Mouse (Mus musculus) neural tube, embryonic 15.5 days (tissue): ENCODE results near the gene Them4. TPM values are rescaled to one million over a fixed set of nuclear protein-coding genes. Genes with fewer than 3 reads are reported as not detected.
"Not testable (repeated sequence)": the region's sequence is repeated elsewhere in the genome, so short reads cannot be mapped to it uniquely, and the experiment has no call there.

Experiments used
- ATAC-seq: fragments of 200-750 bp; cut with Nextera tagmentation; 2 replicates; pipeline ENCODE4 v1.8.0; 2017; ENCODE audit warnings: mild to moderate bottlenecking, moderate TSS enrichment, moderate library complexity; ENCODE audit not compliant: low FRiP score
- H3K27ac ChIP-seq: fragments of 300-500 bp; sonication (generic); replicated peaks from 2 replicates; pipeline ENCODE4 v1.5.1; 2015; ENCODE audit warnings: mild to moderate bottlenecking, inconsistent platforms
- H3K27me3 ChIP-seq: fragments of 300-500 bp; sonication (generic); replicated peaks from 2 replicates; pipeline ENCODE4 v1.6.1; 2015; ENCODE audit warnings: inconsistent platforms
- H3K36me3 ChIP-seq: fragments of 300-500 bp; sonication (generic); 2 replicates; pipeline ENCODE4 v1.6.1; 2015; ENCODE audit warnings: inconsistent platforms
- H3K4me1 ChIP-seq: fragments of 300-500 bp; sonication (generic); 2 replicates; pipeline ENCODE4 v1.6.1; 2015; ENCODE audit warnings: inconsistent platforms
- H3K4me2 ChIP-seq: fragments of 300-500 bp; sonication (generic); 2 replicates; pipeline ENCODE4 v1.6.1; 2015; ENCODE audit warnings: inconsistent platforms, mild to moderate bottlenecking, moderate library complexity
- H3K4me3 ChIP-seq: fragments of 300-500 bp; sonication (generic); replicated peaks from 2 replicates; pipeline ENCODE4 v1.5.1; 2015; ENCODE audit warnings: mild to moderate bottlenecking, inconsistent platforms
- H3K9ac ChIP-seq: fragments of 300-500 bp; sonication (generic); replicated peaks from 2 replicates; pipeline ENCODE4 v1.6.1; 2015; ENCODE audit warnings: mild to moderate bottlenecking, inconsistent platforms
- H3K9me3 ChIP-seq: fragments of 300-500 bp; sonication (generic); replicated peaks from 2 replicates; pipeline ENCODE4 v1.6.1; 2016; ENCODE audit warnings: inconsistent platforms
- WGBS: fragments of 180-500 bp; shearing (Covaris S2); methylation state at CpG from one replicate; pipeline ENCODE4 v1.1.7; 2015; ENCODE audit warnings: mixed read lengths; 5-methylcytosine and 5-hydroxymethylcytosine counted together
- polyA plus RNA-seq: library from polyadenylated mRNA; unstranded; fragments of >200 nt; fragmentation: Nextera tagmentation; extraction: Ambion mirVana; gene quantifications from 2 replicates; pipeline ENCODE4 v1.2.1, GENCODE M21; 2015

The Them4 gene
- 54.9 and 63.1 TPM in 2 replicates for polyA plus RNA-seq

DNA sequence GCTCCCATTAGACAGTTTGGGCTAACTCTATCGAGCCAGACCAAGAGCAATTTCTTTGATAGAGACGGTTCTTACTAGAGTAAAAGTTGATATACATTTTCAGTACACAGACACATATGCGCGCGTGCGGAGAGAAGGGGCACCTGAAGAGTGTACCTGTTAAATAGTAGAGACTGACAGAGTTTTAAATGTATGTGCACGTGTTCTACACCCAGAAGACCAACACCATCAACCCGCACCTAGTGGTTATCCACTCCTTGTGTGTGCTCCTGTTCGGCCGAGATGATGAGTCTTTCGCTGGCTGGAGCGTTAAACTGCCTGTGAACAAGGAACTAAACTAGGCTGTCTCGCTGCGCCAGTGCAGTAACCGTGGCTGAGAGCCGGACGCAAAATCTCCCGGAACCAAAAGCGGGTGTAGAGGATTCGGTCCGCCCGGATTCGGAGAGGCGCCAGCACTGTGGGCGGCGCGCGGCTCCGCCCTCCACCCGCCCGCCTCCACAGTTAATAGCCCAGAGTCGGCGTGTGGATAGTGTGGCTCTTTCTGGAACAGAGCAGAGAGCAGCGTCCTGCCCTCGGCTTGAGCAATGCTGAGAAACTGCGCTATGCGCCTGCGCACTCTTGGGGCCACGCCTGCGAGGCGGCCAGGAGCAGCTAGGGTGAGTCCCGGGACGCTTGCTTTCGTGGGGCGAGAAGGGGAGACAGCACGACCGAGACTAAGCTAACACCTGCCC lies at the start of gene Them4:
Gene Them4 (plus strand): TSS at position 457 of the 731 bp plus-strand sequence.
- 3% methylated on average over 47 of the region's 47 CpGs for WGBS
- Histone ChIP-seq H3K27me3 (no peaks in the 10 kb centered on the region), H3K4me1 (peaks cover 16% of the 10 kb centered on the region), H3K9me3 (no peaks in the 10 kb centered on the region), H3K4me2 (peak within 1 kb of the TSS; percentile 71), H3K9ac (peak within 1 kb of the TSS; percentile 81), H3K4me3 (peak within 1 kb of the TSS; percentile 76), H3K36me3 (no peaks in the 10 kb centered on the region), H3K27ac (peak within 1 kb of the TSS; percentile 89)
- peak; percentile 99 for ATAC-seq

DNA sequence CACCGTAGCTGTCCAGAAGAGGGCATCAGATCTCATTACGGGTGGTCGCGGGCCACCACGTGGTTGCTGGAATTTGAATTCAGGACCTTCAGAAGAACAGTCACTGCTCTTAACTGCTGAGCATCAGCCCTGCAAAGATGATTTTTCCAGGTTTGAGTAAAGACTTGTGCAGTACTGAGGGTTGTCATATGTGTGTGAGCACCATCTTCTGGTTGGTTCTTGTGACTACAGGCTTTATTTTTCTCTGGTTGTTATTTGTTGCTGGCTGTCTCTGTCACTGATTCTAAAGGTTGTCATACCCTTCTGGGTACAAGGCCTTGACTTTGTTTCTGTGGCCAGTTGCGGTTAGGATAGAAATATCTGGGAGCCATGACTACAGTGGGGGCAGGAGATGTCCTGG lies 49.3 kb upstream of the Them4 start:
- H3K4me2 ChIP-seq, result no peak overlapping the region
- H3K9me3 ChIP-seq, result no peaks in the 10 kb centered on the region
- no peaks in the 10 kb centered on the region for H3K36me3 ChIP-seq
- peak; percentile 65; the same call in 1 of the 2 replicates for ATAC-seq
- H3K9ac ChIP-seq, result no peak overlapping the region
- no peaks in the 10 kb centered on the region for H3K27me3 ChIP-seq
- no peak overlapping the region for H3K4me3 ChIP-seq
- H3K4me1 ChIP-seq, result no peaks in the 10 kb centered on the region
- H3K27ac ChIP-seq, result no peak overlapping the region
- 52% methylated on average over 6 of the region's 6 CpGs for WGBS

DNA sequence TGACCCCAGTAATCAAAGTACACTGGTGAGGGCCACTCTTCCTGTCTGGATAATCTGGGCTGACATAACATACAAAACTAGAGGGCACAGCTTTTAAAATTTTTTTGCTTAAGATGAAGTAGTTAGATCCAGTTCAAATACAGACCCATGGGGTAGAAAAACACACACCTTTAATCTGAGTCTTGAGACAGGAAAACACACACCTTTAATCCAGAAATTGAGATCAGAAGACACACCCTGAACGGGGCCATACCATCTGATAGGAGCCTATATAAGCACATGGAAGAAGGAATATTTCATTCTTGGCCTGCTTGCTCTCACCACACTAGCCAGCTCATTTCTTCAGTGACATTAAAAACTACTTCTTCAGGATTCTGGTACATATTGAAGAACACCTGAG lies 46.2 kb upstream of the Them4 start, which contains the start of gene Gm4778:
Gene Gm4778 (plus strand): TSS at position 301 of the 400 bp plus-strand sequence.
- ATAC-seq, result not testable (repeated sequence)

DNA sequence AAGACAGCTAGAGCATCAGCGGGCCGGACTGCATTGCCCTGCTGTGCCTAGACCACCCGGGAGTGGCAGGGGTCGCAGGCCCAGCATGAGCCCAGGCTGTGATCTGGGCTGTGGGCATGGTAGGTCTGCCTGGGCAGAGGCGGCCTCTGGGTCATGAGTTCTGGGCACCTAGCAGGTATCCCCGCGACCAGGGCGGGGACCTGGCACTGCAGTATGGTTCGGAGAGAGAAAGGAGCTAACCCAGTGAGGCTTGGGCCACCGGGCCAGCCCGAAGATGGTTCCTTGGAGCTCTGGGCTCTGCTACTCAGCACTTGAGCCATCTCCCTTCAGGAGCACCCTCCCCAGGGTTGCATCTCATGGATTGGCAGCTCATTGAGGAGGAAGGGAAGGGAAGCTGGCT lies 33.9 kb upstream of the Them4 start:
- WGBS, result 94% methylated on average over 11 of the region's 11 CpGs
- H3K4me3 ChIP-seq, result no peak overlapping the region
- ATAC-seq, result no peak
- H3K27me3 ChIP-seq, result no peaks in the 10 kb centered on the region
- no peaks in the 10 kb centered on the region for H3K4me1 ChIP-seq
- H3K9me3 ChIP-seq, result no peaks in the 10 kb centered on the region
- no peak overlapping the region for H3K9ac ChIP-seq
- no peak overlapping the region for H3K4me2 ChIP-seq
- H3K27ac ChIP-seq, result no peak overlapping the region
- H3K36me3 ChIP-seq, result no peaks in the 10 kb centered on the region

More for the DNA sequence above, 46.2 kb upstream of the Them4 start, which contains the start of gene Gm4778:
- not testable (repeated sequence) for H3K4me3 ChIP-seq, H3K36me3 ChIP-seq, H3K27me3 ChIP-seq, H3K9ac ChIP-seq, H3K4me1 ChIP-seq, H3K4me2 ChIP-seq, H3K9me3 ChIP-seq, H3K27ac ChIP-seq
- WGBS, result 94% methylated on average over 1 of the region's 1 CpGs

DNA sequence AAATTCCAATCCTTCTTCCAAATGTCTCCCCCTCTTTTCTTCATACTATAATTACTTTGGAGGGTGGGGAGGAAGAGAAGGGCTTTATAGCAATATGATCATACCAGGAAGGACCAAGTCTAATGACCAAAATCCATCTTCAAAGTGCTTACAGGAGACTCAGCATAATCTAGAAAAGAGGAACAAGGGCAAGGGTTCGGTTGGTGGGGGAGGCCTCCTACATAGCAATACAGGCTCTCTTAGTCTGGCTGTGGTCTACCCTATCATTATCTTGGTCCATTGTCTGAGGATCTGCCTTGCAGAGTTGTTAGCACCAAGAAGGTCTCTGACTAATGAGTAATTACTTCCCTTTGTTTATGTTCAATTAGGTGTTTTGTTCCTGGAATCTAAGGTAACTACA lies 4.4 kb upstream of the Them4 start:
- peaks cover 5% of the 10 kb centered on the region for H3K4me1 ChIP-seq
- H3K27me3 ChIP-seq, result no peaks in the 10 kb centered on the region
- no peak overlapping the region for H3K9ac ChIP-seq
- H3K36me3 ChIP-seq, result no peaks in the 10 kb centered on the region
- ATAC-seq, result no peak
- no peak overlapping the region for H3K4me3 ChIP-seq
- no peak overlapping the region for H3K27ac ChIP-seq
- WGBS, result 67% methylated on average over 1 of the region's 1 CpGs
- H3K9me3 ChIP-seq, result no peaks in the 10 kb centered on the region
- H3K4me2 ChIP-seq, result no peak overlapping the region

DNA sequence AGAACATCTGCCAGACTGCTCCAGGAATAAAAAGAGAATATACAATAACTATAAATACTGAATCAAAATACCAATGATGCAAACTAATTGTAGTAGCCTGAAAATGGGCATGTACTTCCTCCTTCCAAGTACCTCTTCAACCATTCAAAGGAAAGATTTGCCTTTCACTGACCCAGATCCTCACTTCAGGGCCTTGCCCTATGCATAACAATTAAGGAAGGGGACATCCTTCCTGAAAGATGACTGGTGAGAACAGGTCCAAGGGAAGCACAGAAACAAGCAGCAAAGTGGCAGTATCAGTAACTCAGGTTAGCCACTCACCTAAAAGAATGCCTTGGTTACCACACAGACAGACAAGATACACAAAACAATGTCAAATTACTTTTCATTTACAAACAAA lies 2.9 kb upstream of the Them4 start:
- Histone ChIP-seq H3K27me3 (no peaks in the 10 kb centered on the region), H3K9me3 (no peaks in the 10 kb centered on the region), H3K4me1 (peaks cover 16% of the 10 kb centered on the region), H3K27ac (no peak overlapping the region), H3K9ac (no peak overlapping the region), H3K4me2 (no peak overlapping the region), H3K4me3 (no peak overlapping the region), H3K36me3 (no peaks in the 10 kb centered on the region)
- ATAC-seq, result no peak

DNA sequence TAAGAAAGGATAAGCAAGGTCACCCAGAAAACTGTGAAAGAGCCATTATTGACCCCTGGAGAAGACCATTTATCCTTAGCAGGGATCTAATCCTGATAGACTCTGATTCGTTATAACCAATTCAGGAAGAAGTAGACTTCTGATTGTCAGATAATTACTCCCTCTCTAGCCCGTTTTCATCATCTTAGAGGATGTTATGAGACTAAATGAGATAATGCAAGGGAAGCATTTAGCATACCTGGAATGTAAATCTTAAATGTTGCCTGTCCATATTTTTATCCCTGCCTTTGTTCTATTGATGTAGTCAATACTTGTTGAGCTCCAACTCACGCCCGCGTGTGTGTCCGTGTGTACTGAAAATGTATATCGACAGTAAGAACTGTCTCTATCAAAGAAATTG lies 602 bp downstream of the Them4 start:
- peak overlapping the region; percentile 81 for H3K9ac ChIP-seq
- peaks cover 16% of the 10 kb centered on the region for H3K4me1 ChIP-seq
- no peaks in the 10 kb centered on the region for H3K9me3 ChIP-seq
- H3K27ac ChIP-seq, result peak overlapping the region; percentile 89
- 47% methylated on average over 7 of the region's 7 CpGs for WGBS
- peak overlapping the region; percentile 71 for H3K4me2 ChIP-seq
- no peaks in the 10 kb centered on the region for H3K27me3 ChIP-seq
- H3K4me3 ChIP-seq, result peak overlapping the region; percentile 76
- no peaks in the 10 kb centered on the region for H3K36me3 ChIP-seq
- ATAC-seq, result peak; percentile 16

DNA sequence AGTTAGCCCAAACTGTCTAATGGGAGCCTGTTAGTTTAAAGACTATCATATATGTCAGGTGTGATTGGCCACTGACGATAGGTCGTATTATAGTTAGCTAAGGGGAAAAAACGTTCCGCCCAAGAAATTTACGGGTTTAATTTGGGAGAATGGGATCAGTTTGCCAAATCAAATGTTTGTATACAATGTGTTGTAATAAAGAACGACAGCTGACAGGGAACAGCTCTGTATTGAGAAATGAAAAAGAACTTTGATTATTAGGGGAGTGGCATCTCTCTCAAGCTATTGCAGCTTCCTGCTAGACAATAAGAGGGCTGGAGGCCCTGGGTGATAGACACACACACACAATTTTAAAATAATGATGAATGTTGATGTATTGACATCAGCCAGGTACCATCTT lies 1.0 kb downstream of the Them4 start:
- WGBS, result 74% methylated on average over 6 of the region's 6 CpGs
- peak overlapping the region; percentile 89; the same call in 1 of the 2 replicates for H3K27ac ChIP-seq

DNA sequence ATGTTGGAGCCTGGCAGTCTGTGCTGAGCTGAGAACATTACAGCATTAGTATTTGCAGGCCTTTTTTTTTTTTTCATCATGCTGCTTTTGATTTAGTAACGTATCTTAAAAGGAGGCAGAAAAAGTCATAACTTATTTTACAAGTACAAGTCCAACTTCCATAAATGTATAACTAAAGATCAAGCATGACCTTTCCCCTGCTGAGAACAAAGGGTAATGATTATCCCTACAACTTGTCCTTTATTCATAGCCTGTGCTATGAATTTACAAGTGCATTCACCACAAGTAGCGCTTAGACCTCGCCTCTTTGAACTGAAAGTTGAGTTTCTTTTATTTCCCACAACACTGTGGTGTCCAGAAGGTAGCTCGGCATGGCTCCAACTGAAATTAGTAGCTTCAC lies 1.5 kb downstream of the Them4 start:
- H3K4me3 ChIP-seq, result peak overlapping the region; percentile 76
- H3K9ac ChIP-seq, result no peak overlapping the region

More for the DNA sequence above, 1.0 kb downstream of the Them4 start:
- Histone ChIP-seq H3K9me3 (no peaks in the 10 kb centered on the region), H3K36me3 (no peaks in the 10 kb centered on the region), H3K27me3 (no peaks in the 10 kb centered on the region), H3K4me1 (peaks cover 16% of the 10 kb centered on the region), H3K4me3 (peak overlapping the region; percentile 76), H3K4me2 (peak overlapping the region; percentile 71), H3K9ac (peak overlapping the region; percentile 81; the same call in 1 of the 2 replicates)
- no peak for ATAC-seq

DNA sequence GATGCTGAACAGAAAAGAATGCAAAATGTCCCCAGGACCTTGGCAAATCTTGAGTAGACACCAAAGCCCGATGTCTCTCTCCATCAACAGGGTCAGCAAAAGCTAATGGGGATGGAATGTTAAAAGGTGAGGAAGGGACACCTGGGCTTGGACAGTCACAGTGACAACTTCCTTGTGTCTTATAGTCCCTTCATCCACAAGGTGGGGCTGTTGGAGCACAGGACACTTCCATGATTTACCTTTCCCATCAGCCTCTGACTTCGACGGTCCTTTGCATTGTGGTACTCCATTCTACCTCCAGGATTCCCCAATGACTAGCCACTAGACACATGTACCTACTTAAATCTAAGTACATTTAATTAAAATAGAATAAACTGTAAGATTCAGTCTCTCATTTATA lies 18.8 kb downstream of the Them4 start:
- Histone ChIP-seq H3K27me3 (no peaks in the 10 kb centered on the region), H3K4me3 (no peak overlapping the region), H3K4me1 (no peaks in the 10 kb centered on the region), H3K36me3 (peaks cover 58% of the 10 kb centered on the region), H3K27ac (no peak overlapping the region), H3K9ac (no peak overlapping the region), H3K4me2 (no peak overlapping the region), H3K9me3 (no peaks in the 10 kb centered on the region)
- ATAC-seq, result no peak
- WGBS, result 68% methylated on average over 3 of the region's 3 CpGs

More for the DNA sequence above, 1.5 kb downstream of the Them4 start:
- peak overlapping the region; percentile 71 for H3K4me2 ChIP-seq
- H3K27ac ChIP-seq, result no peak overlapping the region
- H3K36me3 ChIP-seq, result no peaks in the 10 kb centered on the region
- H3K4me1 ChIP-seq, result peaks cover 16% of the 10 kb centered on the region
- ATAC-seq, result no peak
- H3K27me3 ChIP-seq, result no peaks in the 10 kb centered on the region
- WGBS, result 69% methylated on average over 4 of the region's 4 CpGs
- H3K9me3 ChIP-seq, result no peaks in the 10 kb centered on the region

DNA sequence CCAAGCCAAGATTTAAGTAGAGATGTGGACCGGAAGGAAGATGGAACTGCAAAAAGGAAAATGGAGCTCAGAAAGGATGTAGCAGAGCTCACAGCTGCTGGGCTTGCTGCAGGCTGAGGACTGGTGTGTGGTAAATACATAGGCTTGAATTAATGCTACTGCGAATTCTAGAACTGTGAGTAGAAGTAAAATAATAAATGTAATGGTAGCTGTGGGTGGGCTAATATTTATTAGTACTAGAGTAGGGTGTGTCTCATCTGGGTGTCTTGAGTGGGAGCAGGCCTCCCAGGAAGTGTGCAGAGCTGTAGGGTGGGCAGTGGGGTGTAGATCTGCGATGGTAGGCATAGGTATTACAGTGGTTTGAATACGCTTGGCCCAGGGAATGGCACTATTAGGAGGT lies 24.6 kb downstream of the Them4 start:
- Histone ChIP-seq H3K9ac (no peak overlapping the region), H3K4me1 (no peaks in the 10 kb centered on the region), H3K4me2 (no peak overlapping the region), H3K27ac (no peak overlapping the region), H3K27me3 (no peaks in the 10 kb centered on the region), H3K36me3 (peaks cover 27% of the 10 kb centered on the region), H3K4me3 (no peak overlapping the region), H3K9me3 (no peaks in the 10 kb centered on the region)
- WGBS, result 91% methylated on average over 4 of the region's 4 CpGs
- ATAC-seq, result no peak

DNA sequence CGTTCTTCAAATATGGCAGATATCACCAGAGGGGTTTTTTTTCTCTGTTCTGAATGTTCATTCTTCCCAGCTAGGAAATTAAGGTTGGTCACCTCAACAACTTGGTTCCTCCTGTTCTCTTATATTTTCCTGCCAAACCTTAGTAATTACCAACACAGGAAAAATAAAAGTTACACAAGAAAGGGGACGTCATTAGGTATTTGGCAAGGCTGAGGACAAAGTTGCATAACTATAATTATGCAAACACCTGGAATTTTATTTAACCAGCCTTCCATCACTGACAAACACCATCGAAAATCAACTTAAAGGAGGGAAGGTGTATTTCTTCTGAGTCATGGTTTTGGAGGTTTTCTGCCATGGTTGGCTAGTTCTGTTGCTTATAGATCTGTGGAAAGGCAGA lies 28.6 kb downstream of the Them4 start:
- no peak for ATAC-seq

More for the DNA sequence above, 28.6 kb downstream of the Them4 start:
- H3K27me3 ChIP-seq, result no peaks in the 10 kb centered on the region
- no peaks in the 10 kb centered on the region for H3K9me3 ChIP-seq
- WGBS, result 89% methylated on average over 3 of the region's 3 CpGs
- H3K9ac ChIP-seq, result no peak overlapping the region
- H3K4me3 ChIP-seq, result no peak overlapping the region
- no peaks in the 10 kb centered on the region for H3K36me3 ChIP-seq
- no peaks in the 10 kb centered on the region for H3K4me1 ChIP-seq
- no peak overlapping the region for H3K4me2 ChIP-seq
- no peak overlapping the region for H3K27ac ChIP-seq
